Mouse (Mus musculus): ENCODE data around the gene Cdhr3. TPM values are rescaled to one million over a fixed set of nuclear protein-coding genes. Genes with fewer than 3 reads are reported as not detected.
A peak's percentile ranks its signal among the peaks of the same experiment; 100 is the strongest.

The Cdhr3 gene
- polyA plus RNA-seq, 1 experiment from 2014 or later: 0.32 TPM

- Histone ChIP-seq H3K36me3 (ENCODE audit: control insufficient read depth, insufficient read depth, low read length) (no peaks in the 10 kb centered on the region), H3K9ac (ENCODE audit: low read depth, low read length) (no peak overlapping the region), H3K4me1 (replicated peaks; ENCODE audit: control insufficient read depth, insufficient read depth, low read length) (no peaks in the 10 kb centered on the region), H3K9me3 (ENCODE audit: control insufficient read depth, low read length) (no peaks in the 10 kb centered on the region), H3K4me2 (replicated peaks; ENCODE audit: low read depth, low read length) (no peak overlapping the region), H3K27ac (ENCODE audit: low read depth, low read length) (no peak overlapping the region), H3K4me3 (ENCODE audit: low read depth, low read length) (no peak overlapping the region), H3K27me3 (ENCODE audit: control insufficient read depth, insufficient read depth, low read length) (no peaks in the 10 kb centered on the region)
- 76% methylated on average over 3 of the region's 3 CpGs for WGBS
- DNase-seq (ENCODE audit: low spot score) (no peak), ATAC-seq (ENCODE audit: low FRiP score) (no peak)
Observed at GRCm38 (mm10) chr12:33096017-33096416, 3.3 kb upstream of the Cdhr3 start.

- Histone ChIP-seq H3K4me1 (replicated peaks; ENCODE audit: control insufficient read depth, insufficient read depth, low read length) (no peaks in the 10 kb centered on the region), H3K9me3 (ENCODE audit: control insufficient read depth, low read length) (no peaks in the 10 kb centered on the region), H3K27ac (ENCODE audit: low read depth, low read length) (no peak overlapping the region), H3K9ac (ENCODE audit: low read depth, low read length) (no peak overlapping the region), H3K4me2 (replicated peaks; ENCODE audit: low read depth, low read length) (no peak overlapping the region), H3K4me3 (ENCODE audit: low read depth, low read length) (no peak overlapping the region), H3K36me3 (ENCODE audit: control insufficient read depth, insufficient read depth, low read length) (no peaks in the 10 kb centered on the region), H3K27me3 (ENCODE audit: control insufficient read depth, insufficient read depth, low read length) (no peaks in the 10 kb centered on the region)
- DNase-seq (ENCODE audit: low spot score): no peak
- no peak for ATAC-seq (ENCODE audit: low FRiP score)
- WGBS: 72% methylated on average over 2 of the region's 2 CpGs
Observed at GRCm38 (mm10) chr12:33092196-33092595, 479 bp downstream of the Cdhr3 start.

- H3K9me3 ChIP-seq (ENCODE audit: control insufficient read depth, low read length): no peaks in the 10 kb centered on the region
- no peaks in the 10 kb centered on the region for H3K36me3 ChIP-seq (ENCODE audit: control insufficient read depth, insufficient read depth, low read length)
- H3K9ac ChIP-seq (ENCODE audit: low read depth, low read length): no peak overlapping the region
- peak; percentile 68 for ATAC-seq (ENCODE audit: low FRiP score)
- H3K27ac ChIP-seq (ENCODE audit: low read depth, low read length): no peak overlapping the region
- H3K27me3 ChIP-seq (ENCODE audit: control insufficient read depth, insufficient read depth, low read length): no peaks in the 10 kb centered on the region
- DNase-seq (ENCODE audit: low spot score): peak; percentile 60
- peaks cover 4% of the 10 kb centered on the region; the same call in 1 of the 2 replicates for H3K4me1 ChIP-seq (replicated peaks; ENCODE audit: control insufficient read depth, insufficient read depth, low read length)
- no peak overlapping the region for H3K4me3 ChIP-seq (ENCODE audit: low read depth, low read length)
- WGBS: 20% methylated on average over 5 of the region's 5 CpGs
- H3K4me2 ChIP-seq (replicated peaks; ENCODE audit: low read depth, low read length): no peak overlapping the region
Observed at GRCm38 (mm10) chr12:33086151-33086550, 6.5 kb downstream of the Cdhr3 start.

- H3K9ac ChIP-seq (ENCODE audit: low read depth, low read length): no peak overlapping the region
- peaks cover 4% of the 10 kb centered on the region; the same call in 1 of the 2 replicates for H3K4me1 ChIP-seq (replicated peaks; ENCODE audit: control insufficient read depth, insufficient read depth, low read length)
- no peaks in the 10 kb centered on the region for H3K36me3 ChIP-seq (ENCODE audit: control insufficient read depth, insufficient read depth, low read length)
- H3K4me2 ChIP-seq (replicated peaks; ENCODE audit: low read depth, low read length): no peak overlapping the region
- ATAC-seq (ENCODE audit: low FRiP score) (no peak), DNase-seq (ENCODE audit: low spot score) (peak; percentile 30)
- H3K27me3 ChIP-seq (ENCODE audit: control insufficient read depth, insufficient read depth, low read length): no peaks in the 10 kb centered on the region
- no peaks in the 10 kb centered on the region for H3K9me3 ChIP-seq (ENCODE audit: control insufficient read depth, low read length)
- no peak overlapping the region for H3K4me3 ChIP-seq (ENCODE audit: low read depth, low read length)
- 45% methylated on average over 2 of the region's 2 CpGs for WGBS
- H3K27ac ChIP-seq (ENCODE audit: low read depth, low read length): no peak overlapping the region
Observed at GRCm38 (mm10) chr12:33084683-33085082, 8.0 kb downstream of the Cdhr3 start.

DNA sequence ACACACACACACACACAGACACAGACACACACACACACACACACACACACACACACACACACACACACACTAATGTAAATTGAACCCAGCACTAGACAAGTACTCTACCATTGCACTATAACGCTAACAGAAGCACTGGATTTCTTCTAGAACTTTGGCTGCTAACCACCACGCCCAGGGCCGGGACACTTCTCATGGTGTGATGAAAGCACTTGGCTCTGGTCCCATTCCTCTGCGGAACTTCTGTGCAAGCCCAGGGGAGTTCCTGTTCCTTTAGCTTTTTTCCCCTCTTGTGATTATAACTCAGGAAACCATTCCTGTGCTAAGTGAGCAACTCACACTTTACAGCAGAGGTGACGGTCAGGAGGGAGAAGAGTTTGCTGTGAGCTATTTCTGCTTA lies 9.3 kb downstream of the Cdhr3 start:
- ATAC-seq (ENCODE audit: low FRiP score): no peak
- H3K4me1 ChIP-seq (replicated peaks; ENCODE audit: control insufficient read depth, insufficient read depth, low read length): peaks cover 4% of the 10 kb centered on the region; the same call in 1 of the 2 replicates

DNA sequence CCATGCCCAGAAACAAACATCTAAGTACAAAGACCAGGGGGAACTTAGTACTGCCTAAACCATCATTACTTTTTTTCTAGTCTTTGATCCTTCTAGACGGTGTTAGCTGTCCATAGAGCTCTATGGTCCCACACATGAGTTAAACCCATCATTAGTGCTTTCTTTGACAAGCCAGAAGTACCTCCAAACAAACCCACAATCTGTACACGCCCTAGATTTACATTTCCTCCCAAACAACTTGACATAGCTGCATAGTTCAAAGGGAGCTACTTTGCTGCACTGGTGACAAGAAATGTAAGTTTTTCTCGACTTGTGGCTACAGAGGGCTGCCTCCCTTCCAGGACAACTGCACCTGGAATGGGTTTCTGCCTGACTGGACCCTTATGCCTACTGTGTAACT lies 16.4 kb downstream of the Cdhr3 start:
- no peaks in the 10 kb centered on the region for H3K27me3 ChIP-seq (ENCODE audit: control insufficient read depth, insufficient read depth, low read length)
- no peak overlapping the region for H3K4me3 ChIP-seq (ENCODE audit: low read depth, low read length)
- H3K4me2 ChIP-seq (replicated peaks; ENCODE audit: low read depth, low read length): no peak overlapping the region
- H3K9me3 ChIP-seq (ENCODE audit: control insufficient read depth, low read length): no peaks in the 10 kb centered on the region
- WGBS: 84% methylated on average over 3 of the region's 3 CpGs
- no peak for ATAC-seq (ENCODE audit: low FRiP score)
- no peak overlapping the region for H3K9ac ChIP-seq (ENCODE audit: low read depth, low read length)
- H3K27ac ChIP-seq (ENCODE audit: low read depth, low read length): no peak overlapping the region
- no peak for DNase-seq (ENCODE audit: low spot score)
- H3K4me1 ChIP-seq (replicated peaks; ENCODE audit: control insufficient read depth, insufficient read depth, low read length): peaks cover 9% of the 10 kb centered on the region
- H3K36me3 ChIP-seq (ENCODE audit: control insufficient read depth, insufficient read depth, low read length): no peaks in the 10 kb centered on the region

More for the DNA sequence above, 9.3 kb downstream of the Cdhr3 start:
- H3K27me3 ChIP-seq (ENCODE audit: control insufficient read depth, insufficient read depth, low read length): no peaks in the 10 kb centered on the region
- H3K4me2 ChIP-seq (replicated peaks; ENCODE audit: low read depth, low read length): no peak overlapping the region
- no peaks in the 10 kb centered on the region for H3K9me3 ChIP-seq (ENCODE audit: control insufficient read depth, low read length)
- no peak overlapping the region for H3K27ac ChIP-seq (ENCODE audit: low read depth, low read length)
- no peak overlapping the region for H3K4me3 ChIP-seq (ENCODE audit: low read depth, low read length)
- DNase-seq (ENCODE audit: low spot score): no peak
- H3K36me3 ChIP-seq (ENCODE audit: control insufficient read depth, insufficient read depth, low read length): no peaks in the 10 kb centered on the region
- H3K9ac ChIP-seq (ENCODE audit: low read depth, low read length): no peak overlapping the region
- 78% methylated on average over 5 of the region's 5 CpGs for WGBS

GRCm38 (mm10) chr12:33071901-33072672 lies 20.6 kb downstream of the Cdhr3 start:
- peak; percentile 48 for DNase-seq (ENCODE audit: low spot score)
- no peak overlapping the region for H3K4me2 ChIP-seq (replicated peaks; ENCODE audit: low read depth, low read length)
- ATAC-seq (ENCODE audit: low FRiP score): peak; percentile 65
- H3K36me3 ChIP-seq (ENCODE audit: control insufficient read depth, insufficient read depth, low read length): no peaks in the 10 kb centered on the region
- WGBS: 45% methylated on average over 8 of the region's 8 CpGs
- H3K27me3 ChIP-seq (ENCODE audit: control insufficient read depth, insufficient read depth, low read length): no peaks in the 10 kb centered on the region
- H3K9me3 ChIP-seq (ENCODE audit: control insufficient read depth, low read length): no peaks in the 10 kb centered on the region
- no peak overlapping the region for H3K4me3 ChIP-seq (ENCODE audit: low read depth, low read length)
- peak overlapping the region; percentile 59; the same call in 1 of the 2 replicates for H3K27ac ChIP-seq (ENCODE audit: low read depth, low read length)
- no peak overlapping the region for H3K9ac ChIP-seq (ENCODE audit: low read depth, low read length)
- H3K4me1 ChIP-seq (replicated peaks; ENCODE audit: control insufficient read depth, insufficient read depth, low read length): peaks cover 9% of the 10 kb centered on the region

GRCm38 (mm10) chr12:33068977-33069376 lies 23.7 kb downstream of the Cdhr3 start:
- H3K4me2 ChIP-seq (replicated peaks; ENCODE audit: low read depth, low read length): no peak overlapping the region
- peaks cover 9% of the 10 kb centered on the region for H3K4me1 ChIP-seq (replicated peaks; ENCODE audit: control insufficient read depth, insufficient read depth, low read length)
- no peak overlapping the region for H3K4me3 ChIP-seq (ENCODE audit: low read depth, low read length)
- no peaks in the 10 kb centered on the region for H3K36me3 ChIP-seq (ENCODE audit: control insufficient read depth, insufficient read depth, low read length)
- DNase-seq (ENCODE audit: low spot score): no peak
- no peak overlapping the region for H3K9ac ChIP-seq (ENCODE audit: low read depth, low read length)
- H3K27ac ChIP-seq (ENCODE audit: low read depth, low read length): no peak overlapping the region
- no peaks in the 10 kb centered on the region for H3K9me3 ChIP-seq (ENCODE audit: control insufficient read depth, low read length)
- ATAC-seq (ENCODE audit: low FRiP score): no peak
- 73% methylated on average over 2 of the region's 2 CpGs for WGBS
- H3K27me3 ChIP-seq (ENCODE audit: control insufficient read depth, insufficient read depth, low read length): no peaks in the 10 kb centered on the region

DNA sequence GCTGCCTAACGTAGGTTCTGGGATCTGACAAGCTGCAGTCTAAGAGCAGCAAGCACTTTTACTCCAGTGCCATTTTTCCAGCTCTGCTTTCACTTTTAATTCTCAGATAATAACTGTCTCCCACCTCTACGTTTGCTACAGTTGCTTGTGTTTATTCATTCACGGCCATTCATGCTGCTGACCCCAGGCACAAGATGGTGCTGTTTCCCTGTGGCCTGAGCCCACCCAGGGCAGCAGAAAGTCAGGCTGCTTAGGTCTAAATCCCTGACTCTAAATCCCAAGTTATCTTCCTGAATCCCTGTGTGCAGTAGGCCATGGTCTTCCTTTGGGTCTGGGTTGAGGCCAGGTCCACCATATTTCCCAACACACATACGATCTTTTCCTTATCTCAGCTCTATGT lies 26.3 kb downstream of the Cdhr3 start:
- WGBS: 62% methylated on average over 4 of the region's 4 CpGs
- H3K4me3 ChIP-seq (ENCODE audit: low read depth, low read length): no peak overlapping the region
- DNase-seq (ENCODE audit: low spot score) (no peak), ATAC-seq (ENCODE audit: low FRiP score) (no peak)
- H3K27ac ChIP-seq (ENCODE audit: low read depth, low read length): no peak overlapping the region
- H3K27me3 ChIP-seq (ENCODE audit: control insufficient read depth, insufficient read depth, low read length): no peaks in the 10 kb centered on the region
- H3K9me3 ChIP-seq (ENCODE audit: control insufficient read depth, low read length): no peaks in the 10 kb centered on the region
- no peaks in the 10 kb centered on the region; the same call in 1 of the 2 replicates for H3K4me1 ChIP-seq (replicated peaks; ENCODE audit: control insufficient read depth, insufficient read depth, low read length)
- H3K36me3 ChIP-seq (ENCODE audit: control insufficient read depth, insufficient read depth, low read length): no peaks in the 10 kb centered on the region
- no peak overlapping the region for H3K4me2 ChIP-seq (replicated peaks; ENCODE audit: low read depth, low read length)
- no peak overlapping the region for H3K9ac ChIP-seq (ENCODE audit: low read depth, low read length)

Data from hindbrain, embryonic 11.5 days (tissue).